Mouse (Mus musculus) E14TG2a.4 (cell line): ENCODE results near the gene Zbtb39.

Experiments used
- CTCF ChIP-seq: conservative IDR thresholded peaks from 2 replicates; pipeline ENCODE4 v1.5.1; 2014; ENCODE audit warnings: low read length
- POU5F1 ChIP-seq: IDR thresholded peaks from 2 replicates; pipeline ENCODE4 v1.6.1; 2014; ENCODE audit warnings: low read length, borderline replicate concordance

DNA sequence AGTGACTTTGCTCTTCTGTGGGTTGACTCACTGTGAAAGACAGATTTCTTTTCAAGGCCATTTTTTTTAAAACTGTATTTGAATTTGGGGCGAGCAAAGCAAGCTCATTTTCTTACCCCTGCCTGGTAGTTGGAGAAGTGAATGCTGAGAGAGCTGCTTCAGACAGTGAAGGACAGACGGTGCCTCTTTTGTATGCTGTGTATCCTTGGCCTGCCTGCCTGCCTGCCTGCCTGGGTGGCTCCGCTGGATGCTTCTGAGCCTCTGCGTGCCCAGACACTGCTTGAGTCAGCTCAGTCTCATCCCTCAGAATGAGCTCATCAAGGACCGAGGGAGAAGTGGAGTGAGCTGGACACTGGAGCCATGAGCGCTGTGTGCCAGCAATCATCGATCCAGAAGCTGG is 40.4 kb upstream of the Zbtb39 start:
- TF ChIP-seq CTCF (no peak), POU5F1 (no peak)
